Mouse (Mus musculus) heart, postnatal 36 days (tissue): Measurements from ENCODE around the gene Pask. TPM values are rescaled to one million over a fixed set of nuclear protein-coding genes. Genes with fewer than 3 reads are reported as not detected.
"Not testable (repeated sequence)": the region's sequence is repeated elsewhere in the genome, so short reads cannot be mapped to it uniquely, and the experiment has no call there.

Experiments used
- DNase-seq, 2 experiments: peaks; one replicate each; pipeline ENCODE4 v3.0.0; 2021 to 2022
- intact Hi-C: fragments of 180-260 bp; cut with DNase I; formaldehyde crosslinking; loops from one replicate; pipeline ENCODE4 v1.15.1; 2025
- total RNA-seq, 2 experiments: library from RNA; stranded (reverse); gene quantifications; 2 replicates each; pipeline ENCODE4 v1.2.3; 2021

Gene Pask
- total RNA-seq, result under 1 TPM; 0.28 to 0.46 TPM

- peak; percentile 92 to 93 for DNase-seq
- intact Hi-C loops, result loop anchor here (1.0 to 10.0 kb wide), 6 partner anchors 94 to 414 kb away; partner anchors contain the start of genes Farp2, Gpr35 and Sned1
Measured at GRCm38 (mm10) chr1:93342648-93343503, at the start of gene Pask, which contains the start of gene Ppp1r7. Gene Pask (minus strand): TSS chr1:93343482. Gene Ppp1r7 (plus strand): TSS chr1:93342854.

GRCm38 (mm10) chr1:93388906-93389305 lies 45.6 kb upstream of the Pask start:
- intact Hi-C loops, result no loop called here
- DNase-seq, result no peak

GRCm38 (mm10) chr1:93387198-93387597 lies 43.9 kb upstream of the Pask start:
- DNase-seq, result no peak
- intact Hi-C loops, result no loop called here

GRCm38 (mm10) chr1:93379117-93379516 lies 35.8 kb upstream of the Pask start:
- DNase-seq, result no peak
- intact Hi-C loops, result no loop called here

GRCm38 (mm10) chr1:93377307-93377706 lies 34.0 kb upstream of the Pask start:
- intact Hi-C loops, result no loop called here
- no peak for DNase-seq

GRCm38 (mm10) chr1:93373665-93374064 lies 30.4 kb upstream of the Pask start, which contains the start of gene Ano7:
Gene Ano7 (plus strand): TSS chr1:93373930.
- intact Hi-C loops, result no loop called here
- no peak for DNase-seq

GRCm38 (mm10) chr1:93365641-93366040 lies 22.4 kb upstream of the Pask start:
- no peak for DNase-seq
- intact Hi-C loops, result no loop called here

GRCm38 (mm10) chr1:93362661-93363060 lies 19.4 kb upstream of the Pask start:
- intact Hi-C loops, result no loop called here
- no peak for DNase-seq

- intact Hi-C loops, result no loop called here
Measured at GRCm38 (mm10) chr1:93352724-93353123, 9.4 kb upstream of the Pask start.

GRCm38 (mm10) chr1:93349701-93350100 lies 6.4 kb upstream of the Pask start:
- intact Hi-C loops, result loop anchor here (10.0 kb wide), 1 partner anchor 395 kb away; the partner anchor contains the start of gene Gpr35
- no peak for DNase-seq

More at GRCm38 (mm10) chr1:93352724-93353123, 9.4 kb upstream of the Pask start:
- DNase-seq, result no peak

GRCm38 (mm10) chr1:93347176-93347575 lies 3.9 kb upstream of the Pask start:
- intact Hi-C loops, result loop anchor here (10.0 kb wide), 1 partner anchor 392 kb away; the partner anchor contains the start of gene Gpr35
- no peak for DNase-seq

- intact Hi-C loops, result loop anchor here (1.0 to 10.0 kb wide), 7 partner anchors 94 to 414 kb away; partner anchors contain the start of genes Farp2, Gpr35 and Sned1
Measured at GRCm38 (mm10) chr1:93343504-93344047, 294 bp upstream of the Pask start.

GRCm38 (mm10) chr1:93334621-93335020 lies 8.7 kb downstream of the Pask start:
- no peak for DNase-seq
- intact Hi-C loops, result no loop called here

More at GRCm38 (mm10) chr1:93343504-93344047, 294 bp upstream of the Pask start:
- DNase-seq, result peak; percentile 90 to 91

- intact Hi-C loops, result no loop called here
- no peak for DNase-seq
Measured at GRCm38 (mm10) chr1:93326446-93326845, 16.8 kb downstream of the Pask start.

GRCm38 (mm10) chr1:93323973-93324372 lies 19.3 kb downstream of the Pask start:
- intact Hi-C loops, result no loop called here
- DNase-seq, result no peak

GRCm38 (mm10) chr1:93305581-93306337 lies 37.5 kb downstream of the Pask start, which contains the start of gene Mterf4:
Gene Mterf4 (minus strand): TSS chr1:93305915.
- intact Hi-C loops, result loop anchor here (2.0 to 10.0 kb wide), 2 partner anchors 131 to 201 kb away; no protein-coding TSS in a partner anchor
- peak; percentile 79 to 83 for DNase-seq

- peak in 1 of 2 experiments; percentile 9 for DNase-seq
- intact Hi-C loops, result loop anchor here (10.0 kb wide), 1 partner anchor 126 kb away; no protein-coding TSS in a partner anchor
Measured at GRCm38 (mm10) chr1:93300578-93300977, 42.7 kb downstream of the Pask start.

- intact Hi-C loops, result loop anchor here (10.0 kb wide), 1 partner anchor 125 kb away; no protein-coding TSS in a partner anchor
- no peak for DNase-seq
Measured at GRCm38 (mm10) chr1:93299791-93300190, 43.5 kb downstream of the Pask start.

GRCm38 (mm10) chr1:93294491-93294890 lies 48.8 kb downstream of the Pask start:
- DNase-seq, intact Hi-C loops: not testable (repeated sequence)

GRCm38 (mm10) chr1:93292006-93292405 lies 51.3 kb downstream of the Pask start:
- intact Hi-C loops, result no loop called here
- DNase-seq, result no peak
